8 mouse cellular contexts compared by ENCODE assay signal in the genomic region with DNA sequence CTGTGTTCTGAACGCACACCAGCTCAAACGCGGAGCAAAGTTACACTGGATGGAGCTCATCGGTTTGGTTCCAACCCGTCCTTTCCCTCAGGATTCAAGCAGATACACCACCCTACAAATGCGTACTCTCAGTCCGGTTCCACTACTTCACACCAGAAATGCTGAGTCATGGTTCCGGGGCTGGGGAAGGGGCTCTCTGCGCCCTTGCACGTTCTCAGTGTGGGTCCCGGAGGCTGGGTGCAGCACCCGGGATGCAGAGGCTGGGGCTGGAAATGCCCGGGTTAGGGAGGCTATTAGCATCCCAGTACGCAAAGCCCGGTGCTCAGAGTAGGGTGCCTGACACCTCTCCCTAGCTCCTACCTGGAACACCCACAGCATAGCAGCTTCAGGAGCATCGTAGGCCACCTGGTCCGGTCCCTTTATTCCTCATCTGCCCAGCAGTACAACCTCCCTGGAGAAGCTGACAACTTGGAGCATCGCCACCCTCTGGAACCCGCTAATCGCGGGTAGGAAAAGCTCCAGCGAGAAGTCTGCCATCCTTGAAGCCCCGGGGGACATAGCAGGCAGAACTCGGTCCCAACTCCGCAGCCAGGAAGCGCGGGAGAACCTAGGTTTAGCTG. TPM values are rescaled to one million over a fixed set of nuclear protein-coding genes. Genes with fewer than 3 reads are reported as not detected.
DNase-seq lines count a peak whose midpoint lies in the region; ATAC-seq and TF ChIP-seq lines count a peak whose summit lies in the region.

No protein-coding gene starts in this region.

- WGBS in embryonic facial prominence, embryonic 13.5 days: 1% methylated on average over 27 of the region's 27 CpGs
- WGBS in heart, embryonic 13.5 days: 2% methylated on average over 27 of the region's 27 CpGs
- WGBS in liver, postnatal 0 days (ENCODE audit: insufficient replicate concordance): 2% methylated on average over 27 of the region's 27 CpGs

- H3K4me1 ChIP-seq in megakaryocyte, embryonic 14.5 days: peaks cover 25% of the 10 kb centered on the region
- H3K4me1 ChIP-seq in embryonic facial prominence, embryonic 13.5 days: peaks cover 28% of the 10 kb centered on the region
- peaks cover 39% of the 10 kb centered on the region for H3K4me1 ChIP-seq in heart, embryonic 13.5 days
- peaks cover 8% of the 10 kb centered on the region; the same call in 1 of the 2 replicates for H3K4me1 ChIP-seq in liver, postnatal 0 days (ENCODE audit: insufficient read depth)

- peaks cover 77% of the 10 kb centered on the region for H3K27me3 ChIP-seq in megakaryocyte, embryonic 14.5 days (replicated peaks)
- H3K27me3 ChIP-seq in embryonic facial prominence, embryonic 13.5 days: peaks cover 60% of the 10 kb centered on the region
- H3K27me3 ChIP-seq in heart, embryonic 13.5 days (replicated peaks): peaks cover 57% of the 10 kb centered on the region
- H3K27me3 ChIP-seq in liver, postnatal 0 days (ENCODE audit: insufficient read depth, low read length): peaks cover 50% of the 10 kb centered on the region

- no peaks in the 10 kb centered on the region for H3K36me3 ChIP-seq in megakaryocyte, embryonic 14.5 days (replicated peaks; ENCODE audit: low read length)
- H3K36me3 ChIP-seq in embryonic facial prominence, embryonic 13.5 days: no peaks in the 10 kb centered on the region
- no peaks in the 10 kb centered on the region for H3K36me3 ChIP-seq in heart, embryonic 13.5 days
- H3K36me3 ChIP-seq in liver, postnatal 0 days (replicated peaks; ENCODE audit: insufficient read depth, low read length): no peaks in the 10 kb centered on the region

- peak; percentile 1 to 22 for DNase-seq in kidney, postnatal 36 days
- DNase-seq in liver, postnatal 0 days: no peak
- DNase-seq in retina, embryonic 14.5 days (ENCODE audit: low spot score): peak; percentile 47

- H3K9ac ChIP-seq in embryonic facial prominence, embryonic 13.5 days: peak overlapping the region; percentile 80
- H3K9ac ChIP-seq in heart, embryonic 13.5 days: peak overlapping the region; percentile 78
- no peak overlapping the region for H3K9ac ChIP-seq in liver, postnatal 0 days (replicated peaks)

- TF ChIP-seq CTCF in liver, postnatal 0 days (IDR thresholded peaks at IDR 0.05; ENCODE audit: low read depth): no peak

- H3K4me3 ChIP-seq in megakaryocyte, embryonic 14.5 days (replicated peaks): peak overlapping the region; percentile 23
- H3K4me3 ChIP-seq in embryonic facial prominence, embryonic 13.5 days: peak overlapping the region; percentile 64
- peak overlapping the region; percentile 73 for H3K4me3 ChIP-seq in heart, embryonic 13.5 days
- peak overlapping the region; percentile 59 for H3K4me3 ChIP-seq in liver, postnatal 0 days (ENCODE audit: low read depth, low read length)

- H3K9me3 ChIP-seq in megakaryocyte, embryonic 14.5 days: no peaks in the 10 kb centered on the region
- H3K9me3 ChIP-seq in embryonic facial prominence, embryonic 13.5 days: no peaks in the 10 kb centered on the region
- no peaks in the 10 kb centered on the region for H3K9me3 ChIP-seq in heart, embryonic 13.5 days
- H3K9me3 ChIP-seq in liver, postnatal 0 days (ENCODE audit: low read length): no peaks in the 10 kb centered on the region

- no peak for TF ChIP-seq EP300 in liver, postnatal 0 days (IDR thresholded peaks at IDR 0.05; ENCODE audit: low read depth)

- no peak overlapping the region for H3K27ac ChIP-seq in embryonic facial prominence, embryonic 13.5 days
- peak overlapping the region; percentile 43; the same call in 1 of the 2 replicates for H3K27ac ChIP-seq in heart, embryonic 13.5 days (replicated peaks)
- H3K27ac ChIP-seq in liver, postnatal 0 days (ENCODE audit: low read depth): no peak overlapping the region

- ATAC-seq in megakaryocyte, adult 5-6 weeks (ENCODE audit: poor library complexity, severe bottlenecking): no peak
- no peak for ATAC-seq in embryonic facial prominence, embryonic 13.5 days (ENCODE audit: insufficient number of reproducible peaks, insufficient read depth, low FRiP score, low TSS enrichment, low read depth)
- ATAC-seq in heart, embryonic 13.5 days (ENCODE audit: extremely low read depth, insufficient number of reproducible peaks, low FRiP score, low TSS enrichment): no peak
- ATAC-seq in liver, postnatal 0 days: no peak
- ATAC-seq in CD4-positive, CD25-positive, alpha-beta regulatory T cell, adult 4 months: no peak

- peak overlapping the region; percentile 98 for H3K4me2 ChIP-seq in embryonic facial prominence, embryonic 13.5 days
- H3K4me2 ChIP-seq in heart, embryonic 13.5 days: peak overlapping the region; percentile 94
- H3K4me2 ChIP-seq in liver, postnatal 0 days (ENCODE audit: low read depth, low read length): peak overlapping the region; percentile 92

RNA-seq across cellular contexts. Expression of a gene that starts 1.4 kb away (rescaled TPM):
- not detected in 2 replicates for polyA plus RNA-seq in megakaryocyte, embryonic 14.5 days (2012; ENCODE audit: insufficient read depth, low replicate concordance)
- not detected in 2 replicates for total RNA-seq in megakaryocyte, adult 5-6 weeks (2015)
- 0.07 and 0.12 TPM in 2 replicates for total RNA-seq in megakaryocyte, adult 5-6 weeks (2017)
- 1.7 TPM in 2 replicates for polyA plus RNA-seq in embryonic facial prominence, embryonic 13.5 days (2015; fragmentation: Nextera tagmentation; extraction: Ambion mirVana)
- 2.0 and 2.1 TPM in 2 replicates for polyA plus RNA-seq in heart, embryonic 13.5 days (2015; fragmentation: Nextera tagmentation; extraction: Ambion mirVana)
- polyA plus RNA-seq in liver, postnatal 0 days (2015; fragmentation: Nextera tagmentation; extraction: Ambion mirVana): 0.11 and 0.12 TPM in 2 replicates
- polyA plus RNA-seq in CD4-positive, CD25-positive, alpha-beta regulatory T cell, adult 4 months (2017; shearing (Covaris generic)): not detected

Comparison
In these comparisons a context has a peak if more than half of its experiments do, and no peak if none do; other contexts are left out.
1. H3K4me3 ChIP-seq: peak in every context shown above with its lines; median percentile 73 in heart, embryonic 13.5 days; 64 in embryonic facial prominence, embryonic 13.5 days; 59 in liver, postnatal 0 days; 23 in megakaryocyte, embryonic 14.5 days.